Mouse (Mus musculus) intestine, embryonic 16.5 days (tissue): ENCODE measurements at regions not wholly inside any gene's neighbourhood (a gene's known extent, or its start where the extent isn't known, plus 50 kb on each side); places are given as distances from the start of the nearest gene placed in this dataset.

Experiments used
- ATAC-seq: fragments of 200-750 bp; cut with Nextera tagmentation; 2 replicates; pipeline ENCODE4 v1.8.0; 2017; ENCODE audit warnings: moderate TSS enrichment, moderate library complexity
- H3K27ac ChIP-seq: fragments of 300-500 bp; sonication (generic); 2 replicates; pipeline ENCODE4 v1.5.1; 2014; ENCODE audit warnings: mild to moderate bottlenecking, low read length
- H3K27me3 ChIP-seq: fragments of 300-500 bp; sonication (generic); replicated peaks from 2 replicates; pipeline ENCODE4 v1.6.1; 2014; ENCODE audit warnings: low read length, control low read depth, mixed read lengths; ENCODE audit not compliant: control insufficient read depth, insufficient read depth
- H3K36me3 ChIP-seq: fragments of 300-500 bp; sonication (generic); 2 replicates; pipeline ENCODE4 v1.6.1; 2014; ENCODE audit warnings: low read length, control low read depth; ENCODE audit not compliant: control insufficient read depth, insufficient read depth
- H3K4me1 ChIP-seq: fragments of 300-500 bp; sonication (generic); 2 replicates; pipeline ENCODE4 v1.6.1; 2014; ENCODE audit warnings: low read length, control low read depth, mixed read lengths; ENCODE audit not compliant: control insufficient read depth, insufficient read depth
- H3K4me2 ChIP-seq: fragments of 300-500 bp; sonication (generic); 2 replicates; pipeline ENCODE4 v1.6.1; 2014; ENCODE audit warnings: low read depth, low read length, control low read depth
- H3K4me3 ChIP-seq: fragments of 300-500 bp; sonication (generic); 2 replicates; pipeline ENCODE4 v1.5.1; 2014; ENCODE audit warnings: mild to moderate bottlenecking, low read length
- H3K9ac ChIP-seq: fragments of 300-500 bp; sonication (generic); 2 replicates; pipeline ENCODE4 v1.6.1; 2014; ENCODE audit warnings: low read depth, low read length
- H3K9me3 ChIP-seq: fragments of 300-500 bp; sonication (generic); 2 replicates; pipeline ENCODE4 v1.6.1; 2016; ENCODE audit warnings: low read length, control low read depth; ENCODE audit not compliant: control insufficient read depth
- WGBS: fragments of 180-500 bp; shearing (Covaris S2); extraction: QIAGEN DNeasy Blood & Tissue Kit; methylation state at CpG from one replicate; pipeline ENCODE4 v1.1.7; 2014; 5-methylcytosine and 5-hydroxymethylcytosine counted together

DNA sequence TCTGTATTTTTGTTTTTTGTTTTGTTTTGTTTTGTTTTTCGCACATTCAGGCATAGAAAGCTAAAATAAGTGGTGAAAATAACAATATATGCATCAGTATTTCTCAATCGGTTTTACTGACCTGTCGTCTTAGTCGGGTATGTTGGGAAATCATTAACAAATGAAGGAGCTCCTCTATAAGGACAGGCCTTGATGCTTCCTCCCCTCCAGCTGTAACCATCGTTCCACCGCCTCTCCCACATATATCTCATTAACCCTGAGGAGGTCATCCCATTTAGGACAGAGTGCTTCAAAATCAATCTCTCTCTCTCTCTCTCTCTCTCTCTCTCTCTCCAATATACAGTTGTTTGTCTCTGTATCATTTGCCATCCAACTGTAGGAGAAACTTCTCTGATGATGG, 492.4 kb downstream of the Efnb2 start:
- H3K4me2 ChIP-seq: no peak overlapping the region
- no peaks in the 10 kb centered on the region for H3K4me1 ChIP-seq
- no peak overlapping the region for H3K27ac ChIP-seq
- H3K9ac ChIP-seq: no peak overlapping the region
- H3K9me3 ChIP-seq: no peaks in the 10 kb centered on the region
- no peak for ATAC-seq
- H3K4me3 ChIP-seq: no peak overlapping the region
- 75% methylated on average over 6 of the region's 6 CpGs for WGBS
- H3K27me3 ChIP-seq: no peaks in the 10 kb centered on the region
- no peaks in the 10 kb centered on the region for H3K36me3 ChIP-seq

GRCm38 (mm10) chr8:8168250-8168649, 492.8 kb downstream of the Efnb2 start:
- Histone ChIP-seq H3K4me3 (no peak overlapping the region), H3K4me1 (no peaks in the 10 kb centered on the region), H3K27ac (no peak overlapping the region), H3K4me2 (no peak overlapping the region), H3K36me3 (no peaks in the 10 kb centered on the region), H3K9ac (no peak overlapping the region), H3K9me3 (no peaks in the 10 kb centered on the region), H3K27me3 (no peaks in the 10 kb centered on the region)
- WGBS: 86% methylated on average over 11 of the region's 11 CpGs
- no peak for ATAC-seq

DNA sequence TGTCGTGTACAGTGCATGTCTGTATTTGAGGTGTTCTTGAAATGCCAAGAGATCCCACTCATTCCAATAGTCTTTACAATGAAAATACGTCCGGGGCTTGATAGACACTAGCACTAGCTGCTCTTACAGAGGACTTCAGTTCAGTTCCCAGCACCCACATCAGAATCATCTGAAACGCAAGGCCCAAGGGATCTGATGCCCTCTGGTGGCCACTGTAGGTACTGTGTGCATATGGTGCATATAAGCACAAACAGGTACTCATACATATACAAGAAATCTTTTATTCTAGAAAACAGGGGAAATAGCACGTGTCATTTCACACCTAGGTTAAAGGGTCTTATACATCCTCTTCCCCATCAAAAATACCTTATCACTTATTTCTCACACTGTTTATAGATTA, 513.5 kb downstream of the Efnb2 start:
- ATAC-seq: no peak
- whole genome bisulfite sequencing: 95% methylated on average over 5 of the region's 5 CpGs
- H3K4me3 ChIP-seq: no peak overlapping the region

DNA sequence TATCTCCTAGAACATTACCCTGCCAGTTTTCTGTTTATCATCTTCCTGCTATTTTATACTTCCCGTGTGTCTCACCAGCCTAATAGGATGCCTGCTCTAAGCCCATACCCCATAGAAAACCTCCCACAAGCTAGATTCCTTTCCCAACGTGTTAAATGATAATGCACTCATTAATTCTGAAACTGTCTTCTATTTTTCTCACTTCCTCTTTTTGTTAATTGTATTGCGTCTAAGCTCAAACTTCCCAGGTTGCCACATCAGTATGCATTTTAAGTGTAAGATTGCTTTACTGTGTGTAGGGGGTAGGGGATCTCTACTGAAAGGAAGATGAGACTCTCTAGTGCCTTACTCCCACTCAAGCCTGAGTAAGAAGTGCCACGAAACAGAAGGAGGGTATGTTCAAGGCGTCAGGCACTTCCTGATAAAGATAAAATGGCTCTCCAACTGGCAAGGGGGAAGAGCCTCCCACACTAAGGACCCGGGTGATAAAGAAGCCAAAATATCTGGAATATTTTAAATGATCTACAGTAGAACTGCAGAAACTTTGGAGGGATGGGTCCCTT, 518.0 kb downstream of the Efnb2 start:
- whole genome bisulfite sequencing: 67% methylated on average over 6 of the region's 6 CpGs

More for the DNA sequence above, 513.5 kb downstream of the Efnb2 start:
- Histone ChIP-seq H3K9ac (no peak overlapping the region), H3K27me3 (no peaks in the 10 kb centered on the region), H3K27ac (no peak overlapping the region), H3K4me2 (no peak overlapping the region), H3K36me3 (no peaks in the 10 kb centered on the region), H3K4me1 (no peaks in the 10 kb centered on the region), H3K9me3 (no peaks in the 10 kb centered on the region)

DNA sequence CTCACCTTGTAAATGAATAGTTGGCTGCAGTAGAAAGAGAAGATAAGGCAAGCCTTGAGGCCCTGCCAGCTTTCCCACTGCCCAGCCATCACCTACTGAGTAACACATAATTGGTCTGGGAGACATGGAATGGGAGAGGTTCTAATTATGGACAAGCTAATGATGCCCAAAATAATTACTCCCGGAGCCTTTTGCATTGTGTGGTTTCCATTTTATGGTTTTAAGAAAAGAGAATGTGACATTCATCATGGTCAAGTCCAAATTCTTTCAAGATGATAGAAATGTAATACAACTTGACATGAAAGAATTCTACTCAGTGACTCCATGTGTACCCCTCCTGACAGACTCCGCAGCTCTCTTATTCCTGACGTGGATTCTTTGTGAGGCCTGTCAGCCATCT, 518.6 kb downstream of the Efnb2 start:
- Histone ChIP-seq H3K27ac (no peak overlapping the region), H3K9me3 (no peaks in the 10 kb centered on the region), H3K27me3 (no peaks in the 10 kb centered on the region), H3K4me3 (no peak overlapping the region), H3K36me3 (no peaks in the 10 kb centered on the region), H3K4me2 (no peak overlapping the region), H3K9ac (no peak overlapping the region), H3K4me1 (no peaks in the 10 kb centered on the region)
- 90% methylated on average over 3 of the region's 3 CpGs for WGBS
- no peak for ATAC-seq

More for the DNA sequence above, 518.0 kb downstream of the Efnb2 start:
- H3K27ac ChIP-seq: no peak overlapping the region
- H3K4me1 ChIP-seq: no peaks in the 10 kb centered on the region
- no peak overlapping the region for H3K4me3 ChIP-seq
- H3K9me3 ChIP-seq: no peaks in the 10 kb centered on the region
- H3K9ac ChIP-seq: no peak overlapping the region
- no peaks in the 10 kb centered on the region for H3K27me3 ChIP-seq
- H3K4me2 ChIP-seq: no peak overlapping the region
- ATAC-seq: no peak
- H3K36me3 ChIP-seq: no peaks in the 10 kb centered on the region

DNA sequence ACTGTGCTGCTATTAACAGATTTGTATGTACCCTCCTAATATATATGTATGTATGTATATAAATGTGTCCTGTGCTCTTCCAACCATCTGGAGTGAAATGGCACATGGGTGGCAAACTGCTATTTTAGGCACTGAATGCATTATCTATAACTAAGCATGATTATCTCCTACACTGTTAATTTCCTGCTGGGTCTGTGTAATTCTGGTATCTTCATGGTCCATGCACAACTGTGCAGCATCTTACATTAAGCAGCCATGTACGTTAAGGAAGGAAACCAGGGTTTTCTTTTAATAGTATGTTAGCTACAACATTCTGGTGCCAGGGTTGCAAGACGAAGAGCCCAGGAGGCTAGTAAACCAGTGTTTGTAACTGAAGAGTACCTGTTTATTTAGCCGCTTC, 521.3 kb downstream of the Efnb2 start:
- H3K4me2 ChIP-seq: no peak overlapping the region
- H3K27ac ChIP-seq: no peak overlapping the region
- no peak for ATAC-seq
- no peak overlapping the region for H3K9ac ChIP-seq
- no peaks in the 10 kb centered on the region for H3K36me3 ChIP-seq
- no peaks in the 10 kb centered on the region for H3K4me1 ChIP-seq
- no peak overlapping the region for H3K4me3 ChIP-seq
- H3K9me3 ChIP-seq: no peaks in the 10 kb centered on the region
- H3K27me3 ChIP-seq: no peaks in the 10 kb centered on the region
- 76% methylated on average over 3 of the region's 3 CpGs for WGBS

DNA sequence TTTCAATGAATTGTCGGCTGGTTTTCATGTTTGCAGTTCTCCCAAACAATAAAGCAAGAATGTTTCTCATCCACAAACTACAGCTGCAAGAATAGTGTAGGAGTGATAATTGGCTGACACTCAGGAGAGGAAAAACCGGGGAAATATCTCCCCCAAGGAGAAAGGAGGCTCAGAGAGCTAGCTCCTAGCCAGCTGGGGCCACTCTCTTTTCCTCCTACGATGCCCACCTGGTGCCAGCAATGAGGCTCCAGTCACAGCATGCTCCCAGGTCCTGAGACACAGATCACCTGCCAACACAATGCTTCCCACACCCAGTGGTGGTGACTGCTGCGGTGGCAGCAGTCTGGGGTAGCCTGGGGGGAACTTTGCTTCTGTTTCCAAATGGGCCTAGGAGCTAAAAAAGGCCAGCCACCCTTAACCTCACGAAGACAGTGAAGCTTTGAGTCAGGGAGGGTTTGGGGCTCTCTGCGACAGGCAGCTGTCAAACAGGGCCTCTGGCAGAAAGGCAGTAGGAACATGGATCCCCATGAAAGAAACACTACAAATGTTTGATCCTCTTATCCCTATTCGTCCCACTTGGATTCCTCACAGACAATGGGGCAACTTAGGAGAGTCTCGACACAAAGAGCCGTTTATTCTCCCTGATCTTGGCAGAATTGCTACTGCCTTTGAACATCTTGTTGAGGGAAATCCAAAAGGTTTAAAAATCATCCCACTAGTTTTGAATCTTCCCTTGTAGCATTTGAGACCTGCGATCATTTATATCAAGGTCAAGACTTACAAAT, 527.8 kb downstream of the Efnb2 start:
- Histone ChIP-seq H3K27me3 (no peaks in the 10 kb centered on the region), H3K9ac (no peak overlapping the region), H3K27ac (no peak overlapping the region), H3K9me3 (no peaks in the 10 kb centered on the region), H3K36me3 (no peaks in the 10 kb centered on the region), H3K4me2 (no peak overlapping the region), H3K4me1 (no peaks in the 10 kb centered on the region), H3K4me3 (no peak overlapping the region)
- no peak for ATAC-seq
- 56% methylated on average over 10 of the region's 10 CpGs for WGBS

GRCm38 (mm10) chr8:8131961-8132376, 529.1 kb downstream of the Efnb2 start:
- no peaks in the 10 kb centered on the region for H3K9me3 ChIP-seq
- H3K4me1 ChIP-seq: no peaks in the 10 kb centered on the region
- no peaks in the 10 kb centered on the region for H3K27me3 ChIP-seq
- H3K36me3 ChIP-seq: no peaks in the 10 kb centered on the region
- H3K9ac ChIP-seq: no peak overlapping the region
- H3K27ac ChIP-seq: no peak overlapping the region
- WGBS: 27% methylated on average over 3 of the region's 3 CpGs
- H3K4me2 ChIP-seq: no peak overlapping the region
- ATAC-seq: no peak
- H3K4me3 ChIP-seq: no peak overlapping the region

DNA sequence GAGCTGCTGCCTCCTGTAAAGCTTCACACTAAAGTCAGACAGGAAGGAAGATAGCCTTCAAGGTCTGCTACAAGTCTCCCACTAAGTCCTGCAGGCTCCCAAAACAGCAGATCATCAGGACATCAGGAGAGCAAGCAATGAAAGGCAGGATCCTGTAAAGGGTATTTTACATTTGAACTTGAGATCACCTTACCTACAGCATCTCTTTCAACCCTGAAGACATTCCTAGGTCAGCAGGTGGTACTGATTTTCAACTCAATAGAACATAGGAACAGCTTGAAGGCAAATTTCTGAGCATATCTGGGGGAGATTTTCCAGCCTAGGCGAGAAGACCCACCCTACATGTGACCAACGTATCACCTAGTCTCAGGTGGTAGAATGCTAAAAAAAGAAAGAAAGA, 530.2 kb downstream of the Efnb2 start:
- no peak overlapping the region for H3K4me3 ChIP-seq
- H3K27ac ChIP-seq: no peak overlapping the region
- no peaks in the 10 kb centered on the region for H3K4me1 ChIP-seq
- H3K4me2 ChIP-seq: no peak overlapping the region
- no peak overlapping the region for H3K9ac ChIP-seq
- WGBS: 75% methylated on average over 2 of the region's 2 CpGs
- no peaks in the 10 kb centered on the region for H3K9me3 ChIP-seq
- no peak for ATAC-seq
- no peaks in the 10 kb centered on the region for H3K36me3 ChIP-seq
- no peaks in the 10 kb centered on the region for H3K27me3 ChIP-seq
